Mouse (Mus musculus) granulocyte monocyte progenitor cell, adult 5-6 weeks (primary cell): ENCODE measurements around the gene Dpp9. TPM values are rescaled to one million over a fixed set of nuclear protein-coding genes. Genes with fewer than 3 reads are reported as not detected.
A peak's percentile ranks its signal among the peaks of the same experiment; 100 is the strongest.

Experiments
- ATAC-seq: replicated peaks from 2 replicates; pipeline ENCODE4 v1.8.0; 2016; ENCODE audit warnings: mild to moderate bottlenecking, moderate TSS enrichment, inconsistent platforms; ENCODE audit not compliant: poor library complexity, severe bottlenecking
- total RNA-seq, 2 experiments: library from RNA; stranded (forward) in 1 of 2; stranded (reverse) in 1 of 2; fragments of 200-712, 200-1000 nt in 1 of 2; fragments of >200 nt in 1 of 2; fragmentation: Nextera tagmentation in 1 of 2; gene quantifications; 2 replicates each; pipeline ENCODE4 v1.2.3; 2014 to 2017

The Dpp9 gene
- total RNA-seq, 2 experiments from 2014 or later = 19.6 to 39.7 TPM

GRCm38 (mm10) chr17:56191266-56191665 is 27.4 kb downstream of the Dpp9 start:
- ATAC-seq = no peak

GRCm38 (mm10) chr17:56185281-56186141 is 33.2 kb downstream of the Dpp9 start:
- ATAC-seq = no peak

GRCm38 (mm10) chr17:56183658-56184103 is 35.0 kb downstream of the Dpp9 start, which contains the start of gene Mydgf:
Gene Mydgf, minus strand, starts transcription at chr17:56183920.
- ATAC-seq = peak; percentile 90

- peak; percentile 61 for ATAC-seq
Measured at GRCm38 (mm10) chr17:56182975-56183657, 35.6 kb downstream of the Dpp9 start.

- no peak for ATAC-seq
Measured at GRCm38 (mm10) chr17:56175416-56175815, 43.3 kb downstream of the Dpp9 start.

GRCm38 (mm10) chr17:56173401-56174046 is 45.2 kb downstream of the Dpp9 start:
- ATAC-seq = no peak

- no peak for ATAC-seq
Measured at GRCm38 (mm10) chr17:56171881-56172280, 46.8 kb downstream of the Dpp9 start.

- ATAC-seq = no peak
Measured at GRCm38 (mm10) chr17:56171456-56171855, 47.2 kb downstream of the Dpp9 start.

- no peak for ATAC-seq
Measured at GRCm38 (mm10) chr17:56170636-56171035, 48.1 kb downstream of the Dpp9 start.

GRCm38 (mm10) chr17:56169830-56170229 is 48.9 kb downstream of the Dpp9 start:
- peak; percentile 33 for ATAC-seq

- no peak for ATAC-seq
Measured at GRCm38 (mm10) chr17:56165671-56166070, 53.0 kb downstream of the Dpp9 start.

- no peak for ATAC-seq
Measured at GRCm38 (mm10) chr17:56164510-56164909, 54.2 kb downstream of the Dpp9 start.

GRCm38 (mm10) chr17:56163523-56164102 is 55.1 kb downstream of the Dpp9 start:
- ATAC-seq = no peak

- peak; percentile 95 for ATAC-seq
Measured at GRCm38 (mm10) chr17:56162231-56162774, 56.4 kb downstream of the Dpp9 start, which contains the start of gene Tnfaip8l1. Gene Tnfaip8l1, plus strand, starts transcription at chr17:56162477.

GRCm38 (mm10) chr17:56159729-56160128 is 59.0 kb downstream of the Dpp9 start:
- peak; percentile 57 for ATAC-seq

- ATAC-seq = peak; percentile 89
Measured at GRCm38 (mm10) chr17:56153643-56154042, 65.1 kb downstream of the Dpp9 start.

GRCm38 (mm10) chr17:56149897-56150296 is 68.8 kb downstream of the Dpp9 start:
- no peak for ATAC-seq

GRCm38 (mm10) chr17:56148790-56149618 is 69.7 kb downstream of the Dpp9 start:
- ATAC-seq = peak; percentile 25

GRCm38 (mm10) chr17:56148280-56148679 is 70.4 kb downstream of the Dpp9 start:
- no peak for ATAC-seq
